Mouse (Mus musculus) lung, postnatal 0 days (tissue): ENCODE data around the gene Ints12. TPM values are rescaled to one million over a fixed set of nuclear protein-coding genes. Genes with fewer than 3 reads are reported as not detected.

Source experiments
- ATAC-seq: fragments of 200-750 bp; cut with Nextera tagmentation; 2 replicates; pipeline ENCODE4 v1.8.0; 2017; ENCODE audit warnings: moderate library complexity
- DNase-seq: peaks from one replicate; pipeline ENCODE4 v3.0.0-alpha.2; 2016; ENCODE audit warnings: low spot score
- H3K27ac ChIP-seq: fragments of 300-500 bp; sonication (generic); 2 replicates; pipeline ENCODE4 v1.5.1; 2014; ENCODE audit warnings: antibody characterized with exemption, mild to moderate bottlenecking, low read length, mixed read lengths
- H3K27me3 ChIP-seq: fragments of 300-500 bp; sonication (generic); replicated peaks from 2 replicates; pipeline ENCODE4 v1.6.1; 2014; ENCODE audit warnings: low read length, mixed read lengths; ENCODE audit not compliant: insufficient read depth
- H3K36me3 ChIP-seq: fragments of 300-500 bp; sonication (generic); 2 replicates; pipeline ENCODE4 v1.6.1; 2014; ENCODE audit warnings: low read length, mixed read lengths; ENCODE audit not compliant: insufficient read depth
- H3K4me1 ChIP-seq: fragments of 300-500 bp; sonication (generic); 2 replicates; pipeline ENCODE4 v1.6.1; 2014; ENCODE audit warnings: antibody characterized with exemption, low read depth, low read length, mixed read lengths; ENCODE audit not compliant: insufficient read depth
- H3K4me2 ChIP-seq: fragments of 300-500 bp; sonication (generic); replicated peaks from 2 replicates; pipeline ENCODE4 v1.6.1; 2014; ENCODE audit warnings: low read depth, mild to moderate bottlenecking, low read length, moderate library complexity, mixed read lengths
- H3K4me3 ChIP-seq: fragments of 300-500 bp; sonication (generic); 2 replicates; pipeline ENCODE4 v1.5.1; 2014; ENCODE audit warnings: low read depth, low read length
- H3K9ac ChIP-seq: fragments of 300-500 bp; sonication (generic); replicated peaks from 2 replicates; pipeline ENCODE4 v1.6.1; 2014; ENCODE audit warnings: low read depth, mild to moderate bottlenecking
- H3K9me3 ChIP-seq: fragments of 300-500 bp; sonication (generic); 2 replicates; pipeline ENCODE4 v1.6.1; 2016; ENCODE audit warnings: low read length, mixed read lengths
- CTCF ChIP-seq: IDR thresholded peaks from 2 replicates; pipeline ENCODE4 v1.5.1; 2016; ENCODE audit warnings: antibody characterized with exemption, mild to moderate bottlenecking
- EP300 ChIP-seq: IDR thresholded peaks from 2 replicates; pipeline ENCODE4 v1.6.1; 2016; ENCODE audit warnings: antibody characterized with exemption, mild to moderate bottlenecking, control low read depth
- WGBS: fragments of 180-500 bp; shearing (Covaris S2); extraction: QIAGEN DNeasy Blood & Tissue Kit; methylation state at CpG from one replicate; pipeline ENCODE4 v1.1.7; 2014; 5-methylcytosine and 5-hydroxymethylcytosine counted together
- polyA plus RNA-seq: library from polyadenylated mRNA; unstranded; fragments of >200 nt; fragmentation: Nextera tagmentation; extraction: Ambion mirVana; gene quantifications from 2 replicates; pipeline ENCODE4 v1.2.1, GENCODE M21; 2015

Gene Ints12
- polyA plus RNA-seq, 1 experiment from 2014 or later = 15.8 TPM

- no peak for ATAC-seq
Observed at GRCm38 (mm10) chr3:133131372-133131771, 39.7 kb downstream of the Ints12 start.

GRCm38 (mm10) chr3:133132611-133133010, 41.0 kb downstream of the Ints12 start:
- H3K4me3 ChIP-seq = no peak overlapping the region
- no peak overlapping the region for H3K27ac ChIP-seq
- H3K9me3 ChIP-seq = no peaks in the 10 kb centered on the region
- DNase-seq (no peak), ATAC-seq (no peak)
- H3K27me3 ChIP-seq = no peaks in the 10 kb centered on the region
- no peak for TF ChIP-seq CTCF
- no peak for TF ChIP-seq EP300
- H3K4me2 ChIP-seq = no peak overlapping the region
- no peak overlapping the region for H3K9ac ChIP-seq
- H3K4me1 ChIP-seq = no peaks in the 10 kb centered on the region
- WGBS = 60% methylated on average over 8 of the region's 8 CpGs
- no peaks in the 10 kb centered on the region for H3K36me3 ChIP-seq

More at GRCm38 (mm10) chr3:133131372-133131771, 39.7 kb downstream of the Ints12 start:
- WGBS = 91% methylated on average over 5 of the region's 5 CpGs
- Histone ChIP-seq H3K4me3 (no peak overlapping the region), H3K27me3 (no peaks in the 10 kb centered on the region), H3K4me1 (no peaks in the 10 kb centered on the region), H3K27ac (no peak overlapping the region), H3K9ac (no peak overlapping the region), H3K36me3 (no peaks in the 10 kb centered on the region), H3K9me3 (no peaks in the 10 kb centered on the region), H3K4me2 (no peak overlapping the region)
- TF ChIP-seq CTCF = no peak
- no peak for TF ChIP-seq EP300
- no peak for DNase-seq

- DNase-seq = no peak
- no peak for ATAC-seq
- TF ChIP-seq EP300 (no peak), CTCF (no peak)
- H3K9ac ChIP-seq = no peak overlapping the region
- no peaks in the 10 kb centered on the region for H3K4me1 ChIP-seq
- H3K36me3 ChIP-seq = no peaks in the 10 kb centered on the region
- H3K27me3 ChIP-seq = no peaks in the 10 kb centered on the region
- 72% methylated on average over 6 of the region's 6 CpGs for WGBS
- H3K4me2 ChIP-seq = no peak overlapping the region
- no peak overlapping the region for H3K4me3 ChIP-seq
- H3K27ac ChIP-seq = no peak overlapping the region
- H3K9me3 ChIP-seq = no peaks in the 10 kb centered on the region
Observed at GRCm38 (mm10) chr3:133141877-133142276, 50.2 kb downstream of the Ints12 start.

GRCm38 (mm10) chr3:133144511-133145147, 53.0 kb downstream of the Ints12 start:
- WGBS = 72% methylated on average over 6 of the region's 6 CpGs
- no peak for ATAC-seq

GRCm38 (mm10) chr3:133151629-133152028, 60.0 kb downstream of the Ints12 start:
- H3K9me3 ChIP-seq = no peaks in the 10 kb centered on the region
- 76% methylated on average over 6 of the region's 6 CpGs for WGBS
- no peak overlapping the region for H3K27ac ChIP-seq
- no peaks in the 10 kb centered on the region for H3K36me3 ChIP-seq
- no peak overlapping the region for H3K9ac ChIP-seq
- H3K4me2 ChIP-seq = no peak overlapping the region
- H3K4me1 ChIP-seq = no peaks in the 10 kb centered on the region
- no peak for TF ChIP-seq CTCF
- no peak for TF ChIP-seq EP300
- no peak overlapping the region for H3K4me3 ChIP-seq
- no peaks in the 10 kb centered on the region for H3K27me3 ChIP-seq
- DNase-seq (no peak), ATAC-seq (no peak)

More at GRCm38 (mm10) chr3:133144511-133145147, 53.0 kb downstream of the Ints12 start:
- Histone ChIP-seq H3K27me3 (no peaks in the 10 kb centered on the region), H3K36me3 (no peaks in the 10 kb centered on the region), H3K9ac (no peak overlapping the region), H3K4me3 (no peak overlapping the region), H3K27ac (no peak overlapping the region), H3K9me3 (no peaks in the 10 kb centered on the region), H3K4me1 (no peaks in the 10 kb centered on the region), H3K4me2 (no peak overlapping the region)
- TF ChIP-seq EP300 (no peak), CTCF (no peak)
- DNase-seq = no peak

- Histone ChIP-seq H3K36me3 (no peaks in the 10 kb centered on the region), H3K27ac (no peak overlapping the region), H3K4me2 (no peak overlapping the region), H3K9ac (no peak overlapping the region), H3K4me1 (no peaks in the 10 kb centered on the region), H3K4me3 (no peak overlapping the region), H3K27me3 (no peaks in the 10 kb centered on the region), H3K9me3 (no peaks in the 10 kb centered on the region)
- WGBS = 58% methylated on average over 1 of the region's 1 CpGs
- ATAC-seq = no peak
- TF ChIP-seq CTCF = no peak
- TF ChIP-seq EP300 = no peak
- no peak for DNase-seq
Observed at GRCm38 (mm10) chr3:133152831-133153230, 61.2 kb downstream of the Ints12 start.

- TF ChIP-seq EP300 = no peak
- no peak for TF ChIP-seq CTCF
- H3K4me2 ChIP-seq = no peak overlapping the region
- WGBS = 60% methylated on average over 6 of the region's 6 CpGs
- H3K36me3 ChIP-seq = no peaks in the 10 kb centered on the region
- H3K27ac ChIP-seq = no peak overlapping the region
- DNase-seq (no peak), ATAC-seq (no peak)
- H3K4me1 ChIP-seq = no peaks in the 10 kb centered on the region
- no peaks in the 10 kb centered on the region for H3K9me3 ChIP-seq
- no peak overlapping the region for H3K9ac ChIP-seq
- no peak overlapping the region for H3K4me3 ChIP-seq
- H3K27me3 ChIP-seq = no peaks in the 10 kb centered on the region
Observed at GRCm38 (mm10) chr3:133153629-133154028, 62.0 kb downstream of the Ints12 start.
